Mouse (Mus musculus) 416B (cell line): ENCODE measurements around the gene Elof1.
A peak's percentile ranks its signal among the peaks of the same experiment; 100 is the strongest.

Experiments used
- DNase-seq: peaks from one replicate; pipeline ENCODE4 v3.0.0; 2011; ENCODE audit warnings: low read depth

The Elof1 gene

GRCm38 (mm10) chr9:22136765-22137547, 20.0 kb upstream of the Elof1 start:
- DNase-seq, result no peak

- DNase-seq, result no peak
Measured at GRCm38 (mm10) chr9:22135644-22136390, 18.8 kb upstream of the Elof1 start, which contains the start of gene Acp5. TSS of gene Acp5 (minus strand) at chr9:22135711.

- no peak for DNase-seq
Measured at GRCm38 (mm10) chr9:22134988-22135643, 18.1 kb upstream of the Elof1 start.

- no peak for DNase-seq
Measured at GRCm38 (mm10) chr9:22134246-22134890, 17.4 kb upstream of the Elof1 start.

GRCm38 (mm10) chr9:22132220-22132619, 15.2 kb upstream of the Elof1 start:
- no peak for DNase-seq

- no peak for DNase-seq
Measured at GRCm38 (mm10) chr9:22131226-22131981, 14.4 kb upstream of the Elof1 start.

GRCm38 (mm10) chr9:22125246-22126027, 8.5 kb upstream of the Elof1 start:
- DNase-seq, result no peak

GRCm38 (mm10) chr9:22124169-22124568, 7.2 kb upstream of the Elof1 start:
- DNase-seq, result no peak

- no peak for DNase-seq
Measured at GRCm38 (mm10) chr9:22123069-22123609, 6.2 kb upstream of the Elof1 start.

- peak; percentile 47 for DNase-seq
Measured at GRCm38 (mm10) chr9:22122005-22122404, 5.0 kb upstream of the Elof1 start.

- peak; percentile 31 for DNase-seq
Measured at GRCm38 (mm10) chr9:22121545-22121944, 4.6 kb upstream of the Elof1 start.

GRCm38 (mm10) chr9:22119543-22119942, 2.6 kb upstream of the Elof1 start:
- DNase-seq, result no peak

- DNase-seq, result peak; percentile 95
Measured at GRCm38 (mm10) chr9:22117754-22118456, 933 bp upstream of the Elof1 start.

GRCm38 (mm10) chr9:22116086-22116485, 886 bp downstream of the Elof1 start:
- peak; percentile 34 for DNase-seq

GRCm38 (mm10) chr9:22115635-22116034, 1.3 kb downstream of the Elof1 start:
- no peak for DNase-seq

- no peak for DNase-seq
Measured at GRCm38 (mm10) chr9:22108194-22108593, 8.8 kb downstream of the Elof1 start.

GRCm38 (mm10) chr9:22099922-22100321, 17.1 kb downstream of the Elof1 start:
- no peak for DNase-seq

- DNase-seq, result no peak
Measured at GRCm38 (mm10) chr9:22098993-22099696, 17.8 kb downstream of the Elof1 start, which contains the start of gene Cnn1. TSS of gene Cnn1 (plus strand) at chr9:22099216.

- DNase-seq, result peak; percentile 90
Measured at GRCm38 (mm10) chr9:22095854-22096307, 21.1 kb downstream of the Elof1 start.
